Comparison of ENCODE assay signal across 9 mouse cellular contexts in the genomic region with DNA sequence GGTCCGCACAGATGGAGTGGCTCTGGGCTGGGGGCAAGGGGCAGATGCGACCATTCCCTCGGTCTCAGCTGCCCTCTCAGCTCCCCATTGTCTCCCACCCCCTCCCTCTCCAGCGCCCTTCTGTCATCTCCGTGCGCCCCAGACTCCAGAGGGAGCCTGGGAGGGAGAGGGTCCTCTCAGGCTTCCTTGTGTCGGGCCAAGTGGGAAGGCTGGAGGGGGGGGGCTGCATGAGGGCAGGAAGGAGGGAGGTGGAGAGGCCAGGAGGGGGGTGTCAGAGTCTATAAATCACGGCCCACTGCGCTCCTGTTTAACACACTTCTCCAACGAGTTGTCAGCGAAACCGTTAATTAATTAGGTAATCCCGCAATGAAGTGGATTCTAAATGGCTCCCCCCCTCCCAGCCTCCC.
DNase-seq lines count a peak whose midpoint lies in the region; ATAC-seq lines count a peak whose summit lies in the region.
"Had no signal": no experiment of that assay in that cellular context is flagged by ENCODE, and none has a peak within 500 bp of the region (broad histone marks: within the 10 kb centered on the region; RNA-seq: fewer than 3 reads in every experiment).

No protein-coding gene starts in this region.

- H3K4me3 ChIP-seq in neural tube, embryonic 11.5 days (ENCODE audit: low read depth, low read length): no peak overlapping the region
- peak overlapping the region; percentile 19 for H3K4me3 ChIP-seq in limb, embryonic 12.5 days (replicated peaks)

- no peak overlapping the region; the same call in 1 of the 2 replicates for H3K9ac ChIP-seq in neural tube, embryonic 11.5 days (ENCODE audit: low read length)
- H3K9ac ChIP-seq in limb, embryonic 12.5 days (replicated peaks): no peak overlapping the region

- H3K36me3 ChIP-seq in neural tube, embryonic 11.5 days (ENCODE audit: control insufficient read depth, insufficient read depth, low read length): no peaks in the 10 kb centered on the region
- no peaks in the 10 kb centered on the region for H3K36me3 ChIP-seq in limb, embryonic 12.5 days

- peak; percentile 55 for ATAC-seq in neural tube, embryonic 11.5 days (ENCODE audit: insufficient read depth, low FRiP score, low TSS enrichment)
- no peak for ATAC-seq in limb, embryonic 12.5 days (ENCODE audit: insufficient number of reproducible peaks, insufficient read depth, low FRiP score, low TSS enrichment, low read depth)

- H3K4me1 ChIP-seq in neural tube, embryonic 11.5 days (ENCODE audit: control insufficient read depth, insufficient read depth, low read length): peaks cover 22% of the 10 kb centered on the region
- H3K4me1 ChIP-seq in limb, embryonic 12.5 days (replicated peaks): peaks cover 14% of the 10 kb centered on the region

- H3K27ac ChIP-seq in neural tube, embryonic 11.5 days (ENCODE audit: low read depth, low read length): peak overlapping the region; percentile 49; the same call in 1 of the 2 replicates
- no peak overlapping the region for H3K27ac ChIP-seq in limb, embryonic 12.5 days

- peaks cover 41% of the 10 kb centered on the region for H3K27me3 ChIP-seq in neural tube, embryonic 11.5 days (ENCODE audit: control insufficient read depth, insufficient read depth, low read length)
- H3K27me3 ChIP-seq in limb, embryonic 12.5 days: peaks cover 72% of the 10 kb centered on the region

- peak overlapping the region; percentile 34 for H3K4me2 ChIP-seq in neural tube, embryonic 11.5 days (ENCODE audit: low read depth)
- peak overlapping the region; percentile 38 for H3K4me2 ChIP-seq in limb, embryonic 12.5 days

- H3K9me3 ChIP-seq in neural tube, embryonic 11.5 days (ENCODE audit: control insufficient read depth, low read length): no peaks in the 10 kb centered on the region
- no peaks in the 10 kb centered on the region for H3K9me3 ChIP-seq in limb, embryonic 12.5 days

- 4% methylated on average over 13 of the region's 13 CpGs for WGBS in neural tube, embryonic 11.5 days
- WGBS in limb, embryonic 12.5 days: 12% methylated on average over 13 of the region's 13 CpGs

- peak; percentile 64 for DNase-seq in embryo, embryonic 11 days
- DNase-seq in embryo, embryonic 10 days (ENCODE audit: low spot score): no peak
- peak; percentile 68 for DNase-seq in neural tube, embryonic 11.5 days (ENCODE audit: low spot score)
- no peak for DNase-seq in neural tube, embryonic 10.5 days (ENCODE audit: extremely low spot score, low spot score)
- peak; percentile 94 for DNase-seq in retina, postnatal 1 day
- DNase-seq in layer of hippocampus, postnatal 25 days (ENCODE audit: extremely low spot score in 1 of 2, low spot score in 1 of 2): no peak
- no peak for DNase-seq in urinary bladder, adult 2 months (ENCODE audit: low spot score)
- DNase-seq: kidney, postnatal 14 days had no signal

Comparison
In these comparisons a context has a peak if more than half of its experiments do, and no peak if none do; other contexts are left out.
1. DNase-seq: peak in embryo, embryonic 11 days (single experiment), neural tube, embryonic 11.5 days (single experiment) and retina, postnatal 1 day (single experiment); none in embryo, embryonic 10 days (single experiment), neural tube, embryonic 10.5 days (single experiment), layer of hippocampus, postnatal 25 days (0 of 2) and urinary bladder, adult 2 months (single experiment).